Mouse (Mus musculus): ENCODE results near the gene Gcn1l1.

Gcn1l1 gene

GRCm38 (mm10) chr5:115666366-115667065 lies 101.5 kb downstream of the Gcn1l1 start:
- DNase-seq: peak; percentile 72 to 81

GRCm38 (mm10) chr5:115667210-115667609 lies 102.2 kb downstream of the Gcn1l1 start:
- DNase-seq: no peak

- DNase-seq: no peak
Observed at GRCm38 (mm10) chr5:115667894-115668293, 102.8 kb downstream of the Gcn1l1 start.

GRCm38 (mm10) chr5:115668986-115669385 lies 103.9 kb downstream of the Gcn1l1 start:
- DNase-seq: no peak

- no peak for DNase-seq
Observed at GRCm38 (mm10) chr5:115669974-115670373, 104.9 kb downstream of the Gcn1l1 start.

GRCm38 (mm10) chr5:115670406-115670805 lies 105.4 kb downstream of the Gcn1l1 start:
- no peak for DNase-seq

GRCm38 (mm10) chr5:115671846-115672245 lies 106.8 kb downstream of the Gcn1l1 start:
- DNase-seq: peak; percentile 58 to 74
